ENCODE assay signal across 9 mouse cellular contexts in the genomic region with DNA sequence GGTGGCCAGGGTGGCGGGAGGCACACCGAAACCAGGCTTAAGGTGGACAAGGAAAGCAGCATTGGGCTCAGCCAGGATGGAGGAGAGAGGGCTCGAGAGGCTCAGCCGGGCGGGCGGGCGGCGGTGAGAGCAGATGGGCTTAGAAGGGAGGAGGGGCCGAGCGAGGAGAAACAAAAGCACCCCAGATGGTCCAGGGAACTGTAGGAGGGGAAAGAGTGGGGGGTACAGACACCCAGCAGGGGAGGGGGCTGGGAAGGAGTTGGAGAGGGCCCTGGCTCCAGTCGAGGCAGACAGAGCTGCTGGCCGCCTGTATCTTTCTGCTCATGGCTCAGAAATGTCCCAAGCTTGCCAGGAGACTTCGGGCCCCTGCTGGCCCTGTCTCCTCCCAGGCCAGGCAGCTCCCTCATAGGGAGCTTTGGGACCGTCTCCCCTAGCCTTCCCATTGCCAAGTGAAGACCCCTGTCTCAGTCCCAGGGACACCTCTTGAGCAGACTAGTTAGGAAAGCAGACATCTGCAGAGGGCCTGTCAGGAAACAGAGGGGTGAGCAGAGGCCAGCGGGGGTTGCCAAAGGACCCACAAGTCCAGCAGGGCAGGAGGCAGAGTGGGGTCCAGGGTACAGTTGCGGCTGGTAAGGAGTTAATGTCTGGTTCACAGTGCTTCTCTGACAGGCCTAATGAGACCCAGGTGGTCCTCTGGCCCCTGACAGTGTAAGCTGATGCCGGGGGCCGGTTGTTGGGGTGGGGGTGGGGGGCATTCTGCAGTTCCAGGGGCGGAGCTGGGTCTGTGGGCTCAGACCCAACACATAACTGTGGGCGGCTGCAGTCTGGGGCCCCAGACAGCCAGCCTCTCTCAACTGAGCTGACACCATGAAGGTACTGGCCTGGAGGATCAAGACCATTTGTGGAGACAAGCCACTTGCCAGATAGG. TPM values are rescaled to one million over a fixed set of nuclear protein-coding genes. Genes with fewer than 3 reads are reported as not detected.
A peak's percentile ranks its signal among the peaks of the same experiment; 100 is the strongest.
DNase-seq lines count a peak whose midpoint lies in the region; ATAC-seq and TF ChIP-seq lines count a peak whose summit lies in the region.
"Had no signal": no experiment of that assay in that cellular context is flagged by ENCODE, and none has a peak within 500 bp of the region (broad histone marks: within the 10 kb centered on the region; RNA-seq: fewer than 3 reads in every experiment).

Gene Mfap4, plus strand, starts transcription at position 819 of the 928 bp plus-strand sequence.

- H3K9me3 ChIP-seq in forebrain, postnatal 0 days (ENCODE audit: low read length), result no peaks in the 10 kb centered on the region
- H3K9me3 ChIP-seq in hindbrain, embryonic 11.5 days (ENCODE audit: control insufficient read depth, low read length), result no peaks in the 10 kb centered on the region
- H3K9me3 ChIP-seq in limb, embryonic 10.5 days (replicated peaks), result no peaks in the 10 kb centered on the region
- no peaks in the 10 kb centered on the region for H3K9me3 ChIP-seq in neural tube, embryonic 12.5 days

- H3K27me3 ChIP-seq in forebrain, postnatal 0 days (ENCODE audit: insufficient read depth, low read length), result no peaks in the 10 kb centered on the region
- H3K27me3 ChIP-seq in hindbrain, embryonic 11.5 days (ENCODE audit: control insufficient read depth, insufficient read depth, low read length), result no peaks in the 10 kb centered on the region
- no peaks in the 10 kb centered on the region for H3K27me3 ChIP-seq in limb, embryonic 10.5 days (ENCODE audit: low read depth, poor library complexity, severe bottlenecking)
- H3K27me3 ChIP-seq in neural tube, embryonic 12.5 days (replicated peaks), result no peaks in the 10 kb centered on the region

- peak within 1 kb of the TSS; percentile 73 for H3K27ac ChIP-seq in forebrain, postnatal 0 days (ENCODE audit: low read depth, low read length)
- peak within 1 kb of the TSS; percentile 97 for H3K27ac ChIP-seq in hindbrain, embryonic 11.5 days (ENCODE audit: low read depth, low read length)
- peak within 1 kb of the TSS; percentile 97 for H3K27ac ChIP-seq in limb, embryonic 10.5 days
- H3K27ac ChIP-seq in neural tube, embryonic 12.5 days, result peak within 1 kb of the TSS; percentile 93

- 8% methylated on average over 20 of the region's 20 CpGs for WGBS in forebrain, postnatal 0 days
- WGBS in hindbrain, embryonic 11.5 days, result 2% methylated on average over 20 of the region's 20 CpGs
- 4% methylated on average over 20 of the region's 20 CpGs for WGBS in limb, embryonic 10.5 days
- WGBS in neural tube, embryonic 12.5 days, result 4% methylated on average over 20 of the region's 20 CpGs

- H3K9ac ChIP-seq in forebrain, postnatal 0 days, result 0 out of 2 replicates have a peak within 1 kb of the TSS, but pooled peaks have one; percentile 6
- peak within 1 kb of the TSS; percentile 63 for H3K9ac ChIP-seq in hindbrain, embryonic 11.5 days (ENCODE audit: low read depth, low read length)
- peak within 1 kb of the TSS; percentile 43 for H3K9ac ChIP-seq in neural tube, embryonic 12.5 days

- 0 out of 2 replicates have a peak, but pooled peaks cover 6% of the 10 kb centered on the region for H3K4me1 ChIP-seq in forebrain, postnatal 0 days (ENCODE audit: insufficient read depth)
- peaks cover 6% of the 10 kb centered on the region; the same call in 1 of the 2 replicates for H3K4me1 ChIP-seq in hindbrain, embryonic 11.5 days (replicated peaks; ENCODE audit: control insufficient read depth, insufficient read depth, low read length)
- peaks cover 79% of the 10 kb centered on the region for H3K4me1 ChIP-seq in limb, embryonic 10.5 days
- peaks cover 52% of the 10 kb centered on the region for H3K4me1 ChIP-seq in neural tube, embryonic 12.5 days

- peak; percentile 91 for ATAC-seq in forebrain, postnatal 0 days
- ATAC-seq in hindbrain, embryonic 11.5 days (ENCODE audit: low FRiP score), result peak; percentile 86
- peak; percentile 81 for ATAC-seq in neural tube, embryonic 12.5 days (ENCODE audit: low FRiP score, low read depth)
- no peak for ATAC-seq in CD4-positive, CD25-positive, alpha-beta regulatory T cell, adult 4 months

- peaks cover 21% of the 10 kb centered on the region for H3K36me3 ChIP-seq in forebrain, postnatal 0 days (ENCODE audit: insufficient read depth)
- H3K36me3 ChIP-seq in hindbrain, embryonic 11.5 days (ENCODE audit: control insufficient read depth, insufficient read depth, low read length), result no peaks in the 10 kb centered on the region; the same call in 1 of the 2 replicates
- H3K36me3 ChIP-seq in limb, embryonic 10.5 days, result peaks cover 36% of the 10 kb centered on the region
- peaks cover 23% of the 10 kb centered on the region for H3K36me3 ChIP-seq in neural tube, embryonic 12.5 days

- DNase-seq in NIH3T3 (ENCODE audit: low read depth), result peak; percentile 71
- DNase-seq in cerebellum, adult 18-20 months, result peak; percentile 75 to 79
- DNase-seq in forebrain, postnatal 0 days, result peak; percentile 83
- peak; percentile 77 for DNase-seq in hindbrain, embryonic 11.5 days (ENCODE audit: low spot score)
- peak; percentile 94 for DNase-seq in limb, embryonic 10.5 days (ENCODE audit: low spot score)
- DNase-seq in ovary, postnatal 10 days (ENCODE audit: low spot score), result no peak

- H3K4me3 ChIP-seq in forebrain, postnatal 0 days (ENCODE audit: low read depth, low read length), result no peak within 1 kb of the TSS
- peak within 1 kb of the TSS; percentile 28 for H3K4me3 ChIP-seq in hindbrain, embryonic 11.5 days (ENCODE audit: low read depth, low read length)
- H3K4me3 ChIP-seq in limb, embryonic 10.5 days, result peak within 1 kb of the TSS; percentile 62
- peak within 1 kb of the TSS; percentile 31 for H3K4me3 ChIP-seq in neural tube, embryonic 12.5 days

- peak within 1 kb of the TSS; percentile 27 for H3K4me2 ChIP-seq in forebrain, postnatal 0 days (ENCODE audit: low read depth)
- H3K4me2 ChIP-seq in hindbrain, embryonic 11.5 days (replicated peaks; ENCODE audit: low read depth, low read length), result peak within 1 kb of the TSS; percentile 46
- peak within 1 kb of the TSS; percentile 55 for H3K4me2 ChIP-seq in neural tube, embryonic 12.5 days (replicated peaks)

- TF ChIP-seq CTCF in forebrain, postnatal 0 days (IDR thresholded peaks at IDR 0.05; ENCODE audit: low read depth), result no peak

RNA-seq across cellular contexts. Expression of gene Mfap4, which starts in this region (rescaled TPM):
- 8.0 and 17.4 TPM in 2 replicates for total RNA-seq in forebrain, postnatal 0 days (2014; rRNA removed)
- 19.6 and 23.0 TPM in 2 replicates for polyA plus RNA-seq in forebrain, postnatal 0 days (2015; fragmentation: Nextera tagmentation; extraction: Ambion mirVana)
- polyA plus RNA-seq in hindbrain, embryonic 11.5 days (2014; fragmentation: Nextera tagmentation; extraction: Ambion mirVana), result 111 and 132 TPM in 2 replicates
- polyA plus RNA-seq in limb, embryonic 10.5 days (2016; fragmentation: Nextera tagmentation; extraction: Ambion mirVana), result 124 and 208 TPM in 2 replicates
- polyA plus RNA-seq in neural tube, embryonic 12.5 days (2016; fragmentation: Nextera tagmentation; extraction: Ambion mirVana), result 103 and 133 TPM in 2 replicates
- polyA plus RNA-seq in CD4-positive, CD25-positive, alpha-beta regulatory T cell, adult 4 months (2017; shearing (Covaris generic)), result not detected
- total RNA-seq: neutrophil, adult 5-6 weeks had no signal

Comparison
In these comparisons a context has a peak if more than half of its experiments do, and no peak if none do; other contexts are left out.
1. RNA of gene Mfap4 (polyA plus RNA-seq): 124 to 208 TPM in limb, embryonic 10.5 days, 103 to 133 TPM in neural tube, embryonic 12.5 days, 111 to 132 TPM in hindbrain, embryonic 11.5 days and 19.6 to 23.0 TPM in forebrain, postnatal 0 days; not detected in CD4-positive, CD25-positive, alpha-beta regulatory T cell, adult 4 months; every median in the first group is over 10 times any median in the second.
2. H3K9ac ChIP-seq: peak in every context shown above with its lines; median percentile 63 in hindbrain, embryonic 11.5 days; 43 in neural tube, embryonic 12.5 days; 6 in forebrain, postnatal 0 days.
3. Peak in every context shown above with its lines, with median percentiles within 50 percentile points of each other: H3K27ac ChIP-seq and H3K4me2 ChIP-seq.